Mouse (Mus musculus): ENCODE measurements around the gene Gm14226.

- TF ChIP-seq MYOG (IDR thresholded peaks at IDR 0.05; ENCODE audit: control insufficient read depth in 1 of 3, insufficient read depth in 1 of 3, insufficient read length in 2 of 3, low read depth in 2 of 3) (no peak), MAX (IDR thresholded peaks at IDR 0.05; ENCODE audit: low read depth) (no peak), POLR2A (IDR thresholded peaks at IDR 0.05; ENCODE audit: insufficient read length, low read depth) (no peak), MYOD1 (IDR thresholded peaks at IDR 0.05; ENCODE audit: control insufficient read depth in 1 of 3, insufficient read length in 2 of 3, low read depth in 2 of 3) (no peak), USF1 (IDR thresholded peaks at IDR 0.05; ENCODE audit: low read depth) (no peak), TCF3 (IDR thresholded peaks at IDR 0.05; ENCODE audit: insufficient read length, low read depth) (no peak), TCF12 (IDR thresholded peaks at IDR 0.05; ENCODE audit: insufficient read depth, poor library complexity, severe bottlenecking) (no peak)
These were observed 54.5 kb downstream of the Gm14226 start for GRCm38 (mm10) chr2:155072353-155073145.
